Mouse (Mus musculus): ENCODE results near the gene Vmn2r4. TPM values are rescaled to one million over a fixed set of nuclear protein-coding genes. Genes with fewer than 3 reads are reported as not detected.
A peak's percentile ranks its signal among the peaks of the same experiment; 100 is the strongest.
"Not testable (repeated sequence)": the region's sequence is repeated elsewhere in the genome, so short reads cannot be mapped to it uniquely, and the experiment has no call there.

The Vmn2r4 gene
- polyA plus RNA-seq (2014; fragmentation: Nextera tagmentation; extraction: Ambion mirVana) = not detected in 2 replicates

- H3K27ac ChIP-seq (ENCODE audit: low read depth, low read length); H3K4me1 ChIP-seq (ENCODE audit: control insufficient read depth, insufficient read depth, low read length); H3K36me3 ChIP-seq (ENCODE audit: control insufficient read depth, insufficient read depth, low read length); H3K9ac ChIP-seq (ENCODE audit: low read length); DNase-seq (ENCODE audit: low spot score); H3K4me3 ChIP-seq (ENCODE audit: low read depth, low read length); ATAC-seq (ENCODE audit: insufficient read depth, low FRiP score, low TSS enrichment); H3K27me3 ChIP-seq (ENCODE audit: control insufficient read depth, insufficient read depth, low read length); H3K4me2 ChIP-seq (ENCODE audit: low read depth); H3K9me3 ChIP-seq (ENCODE audit: control insufficient read depth, low read length): not testable (repeated sequence)
- 90% methylated on average over 3 of the region's 3 CpGs for WGBS
Measured at GRCm38 (mm10) chr3:64415268-64415667, at the start of gene Vmn2r4. Gene Vmn2r4 (minus strand): TSS chr3:64415368.

GRCm38 (mm10) chr3:64434261-64434660 is 19.1 kb upstream of the Vmn2r4 start:
- not testable (repeated sequence) for ATAC-seq (ENCODE audit: insufficient read depth, low FRiP score, low TSS enrichment); DNase-seq (ENCODE audit: low spot score); H3K9me3 ChIP-seq (ENCODE audit: control insufficient read depth, low read length); H3K27ac ChIP-seq (ENCODE audit: low read depth, low read length); H3K36me3 ChIP-seq (ENCODE audit: control insufficient read depth, insufficient read depth, low read length); H3K4me2 ChIP-seq (ENCODE audit: low read depth); H3K4me1 ChIP-seq (ENCODE audit: control insufficient read depth, insufficient read depth, low read length); H3K9ac ChIP-seq (ENCODE audit: low read length); H3K4me3 ChIP-seq (ENCODE audit: low read depth, low read length); H3K27me3 ChIP-seq (ENCODE audit: control insufficient read depth, insufficient read depth, low read length)
- 92% methylated on average over 7 of the region's 7 CpGs for WGBS

GRCm38 (mm10) chr3:64428117-64428798 is 13.1 kb upstream of the Vmn2r4 start:
- peak; percentile 67; the same call in 1 of the 2 replicates for ATAC-seq (ENCODE audit: insufficient read depth, low FRiP score, low TSS enrichment)
- WGBS = 86% methylated on average over 6 of the region's 6 CpGs

DNA sequence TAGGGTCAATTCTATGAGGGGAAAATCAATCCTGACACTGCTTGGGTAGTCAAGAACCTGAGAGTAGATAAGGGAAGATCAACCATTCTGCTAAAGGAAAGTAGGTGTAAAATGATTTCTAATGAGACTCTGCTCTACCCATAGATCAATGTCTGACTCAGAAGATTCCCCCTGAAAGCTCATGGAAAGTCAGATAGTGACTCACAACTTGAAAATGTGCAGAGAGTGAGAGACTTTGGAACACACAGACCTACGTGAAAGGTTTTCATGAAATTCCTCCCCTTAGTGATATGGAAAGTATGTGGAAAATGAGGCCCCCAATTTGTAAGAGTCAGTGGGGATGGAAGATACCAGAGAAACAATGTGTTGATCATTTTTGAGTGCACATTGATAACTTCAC is 7.0 kb upstream of the Vmn2r4 start:
- not testable (repeated sequence) for H3K36me3 ChIP-seq (ENCODE audit: control insufficient read depth, insufficient read depth, low read length); H3K27ac ChIP-seq (ENCODE audit: low read depth, low read length); H3K9ac ChIP-seq (ENCODE audit: low read length); DNase-seq (ENCODE audit: low spot score); ATAC-seq (ENCODE audit: insufficient read depth, low FRiP score, low TSS enrichment); H3K9me3 ChIP-seq (ENCODE audit: control insufficient read depth, low read length); H3K4me2 ChIP-seq (ENCODE audit: low read depth); H3K27me3 ChIP-seq (ENCODE audit: control insufficient read depth, insufficient read depth, low read length); H3K4me1 ChIP-seq (ENCODE audit: control insufficient read depth, insufficient read depth, low read length); H3K4me3 ChIP-seq (ENCODE audit: low read depth, low read length)
- 83% methylated on average over 1 of the region's 1 CpGs for WGBS

More at GRCm38 (mm10) chr3:64428117-64428798, 13.1 kb upstream of the Vmn2r4 start:
- not testable (repeated sequence) for H3K4me2 ChIP-seq (ENCODE audit: low read depth); H3K9ac ChIP-seq (ENCODE audit: low read length); H3K27ac ChIP-seq (ENCODE audit: low read depth, low read length); H3K36me3 ChIP-seq (ENCODE audit: control insufficient read depth, insufficient read depth, low read length); H3K27me3 ChIP-seq (ENCODE audit: control insufficient read depth, insufficient read depth, low read length); H3K4me3 ChIP-seq (ENCODE audit: low read depth, low read length); H3K9me3 ChIP-seq (ENCODE audit: control insufficient read depth, low read length); DNase-seq (ENCODE audit: low spot score); H3K4me1 ChIP-seq (ENCODE audit: control insufficient read depth, insufficient read depth, low read length)

DNA sequence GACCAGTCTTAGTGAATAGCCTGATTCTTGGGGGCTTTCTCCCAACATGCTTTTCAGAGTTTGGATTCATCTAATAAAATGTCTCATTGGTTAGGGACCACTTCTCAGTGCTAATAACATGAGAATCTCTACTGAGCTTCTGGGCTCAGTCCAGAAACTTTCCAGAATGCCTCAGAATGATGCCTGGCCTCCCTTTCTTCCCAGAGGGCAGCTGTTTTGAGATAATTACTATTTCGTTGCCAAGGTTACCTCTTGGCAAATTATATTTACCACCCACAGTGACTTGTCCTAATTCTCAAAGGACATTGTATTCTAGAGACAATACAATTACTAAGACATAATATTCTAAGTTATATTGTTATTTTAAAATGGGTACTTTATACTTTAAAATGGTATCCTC is 2.3 kb upstream of the Vmn2r4 start:
- not testable (repeated sequence) for H3K9ac ChIP-seq (ENCODE audit: low read length); H3K27ac ChIP-seq (ENCODE audit: low read depth, low read length); DNase-seq (ENCODE audit: low spot score); H3K27me3 ChIP-seq (ENCODE audit: control insufficient read depth, insufficient read depth, low read length); H3K4me1 ChIP-seq (ENCODE audit: control insufficient read depth, insufficient read depth, low read length); H3K4me3 ChIP-seq (ENCODE audit: low read depth, low read length); H3K4me2 ChIP-seq (ENCODE audit: low read depth); ATAC-seq (ENCODE audit: insufficient read depth, low FRiP score, low TSS enrichment); H3K36me3 ChIP-seq (ENCODE audit: control insufficient read depth, insufficient read depth, low read length); H3K9me3 ChIP-seq (ENCODE audit: control insufficient read depth, low read length)
- 82% methylated on average over 1 of the region's 1 CpGs for WGBS

DNA sequence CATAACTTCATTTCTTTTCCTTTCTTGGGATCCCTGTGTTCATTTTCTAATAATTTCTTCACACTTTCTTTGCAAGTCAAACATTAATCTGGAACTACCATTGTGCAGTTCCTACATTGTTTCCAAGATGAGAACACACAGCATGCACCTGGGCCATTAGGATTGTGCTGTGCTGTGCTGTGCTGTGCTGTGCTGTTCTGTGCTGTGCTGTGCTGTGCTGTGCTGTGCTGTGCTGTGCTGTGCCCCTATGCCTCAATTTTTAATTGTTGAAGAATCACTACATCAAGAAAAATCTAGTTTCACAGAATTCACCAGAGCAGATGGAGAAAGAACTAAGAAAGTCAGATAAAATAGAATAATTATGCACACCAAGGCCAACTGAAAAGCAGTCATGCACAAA is 915 bp downstream of the Vmn2r4 start:
- not testable (repeated sequence) for H3K27me3 ChIP-seq (ENCODE audit: control insufficient read depth, insufficient read depth, low read length); H3K4me1 ChIP-seq (ENCODE audit: control insufficient read depth, insufficient read depth, low read length); H3K9ac ChIP-seq (ENCODE audit: low read length); ATAC-seq (ENCODE audit: insufficient read depth, low FRiP score, low TSS enrichment); H3K9me3 ChIP-seq (ENCODE audit: control insufficient read depth, low read length); DNase-seq (ENCODE audit: low spot score); H3K4me3 ChIP-seq (ENCODE audit: low read depth, low read length); H3K27ac ChIP-seq (ENCODE audit: low read depth, low read length); H3K36me3 ChIP-seq (ENCODE audit: control insufficient read depth, insufficient read depth, low read length); H3K4me2 ChIP-seq (ENCODE audit: low read depth)

GRCm38 (mm10) chr3:64359286-64360035 is 55.7 kb downstream of the Vmn2r4 start:
- 84% methylated on average over 2 of the region's 2 CpGs for WGBS
- no peaks in the 10 kb centered on the region for H3K27me3 ChIP-seq (ENCODE audit: control insufficient read depth, insufficient read depth, low read length)
- no peak for ATAC-seq (ENCODE audit: insufficient read depth, low FRiP score, low TSS enrichment)
- H3K9ac ChIP-seq (ENCODE audit: low read length) = no peak overlapping the region
- no peak overlapping the region for H3K4me2 ChIP-seq (ENCODE audit: low read depth)
- no peak for DNase-seq (ENCODE audit: low spot score)
- no peaks in the 10 kb centered on the region for H3K36me3 ChIP-seq (ENCODE audit: control insufficient read depth, insufficient read depth, low read length)
- H3K4me1 ChIP-seq (ENCODE audit: control insufficient read depth, insufficient read depth, low read length) = no peaks in the 10 kb centered on the region
- no peak overlapping the region for H3K4me3 ChIP-seq (ENCODE audit: low read depth, low read length)
- H3K9me3 ChIP-seq (ENCODE audit: control insufficient read depth, low read length) = no peaks in the 10 kb centered on the region
- H3K27ac ChIP-seq (ENCODE audit: low read depth, low read length) = no peak overlapping the region
